Mouse (Mus musculus) myocyte (in vitro differentiated cells): Measurements from ENCODE around the gene E2f4. TPM values are rescaled to one million over a fixed set of nuclear protein-coding genes. Genes with fewer than 3 reads are reported as not detected.

Source experiments
- H3K27me3 ChIP-seq: one replicate; pipeline ENCODE4 v1.6.1; 2011; ENCODE audit not compliant: control insufficient read depth, insufficient read depth, insufficient read length
- H3K36me3 ChIP-seq: one replicate; pipeline ENCODE4 v1.6.1; 2011; ENCODE audit not compliant: control insufficient read depth, insufficient read depth
- H3K4me2 ChIP-seq: one replicate; pipeline ENCODE4 v1.6.1; 2011; ENCODE audit warnings: low read depth, control low read depth
- H3K4me3 ChIP-seq: one replicate; pipeline ENCODE4 v1.5.1; 2011; ENCODE audit warnings: mild to moderate bottlenecking, control low read depth, moderate library complexity
- H3K79me2 ChIP-seq: one replicate; pipeline ENCODE4 v1.6.1; 2011; ENCODE audit not compliant: control insufficient read depth, insufficient read depth
- H3ac ChIP-seq: one replicate; pipeline ENCODE4 v1.6.1; 2011; ENCODE audit not compliant: control insufficient read depth, insufficient read length
- CEBPB ChIP-seq: IDR thresholded peaks from 2 replicates; pipeline ENCODE4 v1.6.1; 2011; ENCODE audit warnings: mild to moderate bottlenecking, moderate library complexity; ENCODE audit not compliant: poor library complexity, insufficient read depth, severe bottlenecking
- E2F4 ChIP-seq: IDR thresholded peaks from one replicate; pipeline ENCODE4 v1.6.1; 2011; ENCODE audit warnings: mild to moderate bottlenecking, control low read depth, moderate library complexity; ENCODE audit not compliant: insufficient read depth
- MAX ChIP-seq: IDR thresholded peaks from one replicate; pipeline ENCODE4 v1.6.1; 2011; ENCODE audit warnings: low read depth, mild to moderate bottlenecking, control low read depth
- MYOD1 ChIP-seq, 3 experiments: IDR thresholded peaks; one replicate each; pipeline ENCODE4 v1.6.1; 2011; ENCODE audit warnings: control low read depth in 2 of 3, low read depth in 2 of 3, mild to moderate bottlenecking in 2 of 3, moderate library complexity in 1 of 3; ENCODE audit not compliant: insufficient read length in 2 of 3, control insufficient read depth in 1 of 3
- MYOG ChIP-seq, 3 experiments: IDR thresholded peaks; one replicate each; pipeline ENCODE4 v1.6.1; 2011; ENCODE audit warnings: control low read depth in 2 of 3, low read depth in 2 of 3, mild to moderate bottlenecking in 2 of 3; ENCODE audit not compliant: insufficient read length in 2 of 3, control insufficient read depth in 1 of 3, insufficient read depth in 1 of 3
- POLR2A ChIP-seq: IDR thresholded peaks from one replicate; pipeline ENCODE4 v1.6.1; 2011; ENCODE audit warnings: low read depth, mild to moderate bottlenecking, control low read depth, moderate library complexity; ENCODE audit not compliant: insufficient read length
- POLR2AphosphoS2 ChIP-seq: IDR thresholded peaks from one replicate; pipeline ENCODE4 v1.6.1; 2011; ENCODE audit warnings: low read depth, control low read depth; ENCODE audit not compliant: insufficient read length
- REST ChIP-seq: IDR thresholded peaks from one replicate; pipeline ENCODE4 v1.6.1; 2011; ENCODE audit warnings: mild to moderate bottlenecking, control low read depth, moderate library complexity; ENCODE audit not compliant: insufficient read depth, insufficient read length
- SRF ChIP-seq: IDR thresholded peaks from one replicate; pipeline ENCODE4 v1.6.1; 2011; ENCODE audit warnings: low read depth; ENCODE audit not compliant: control insufficient read depth, insufficient read length
- TCF12 ChIP-seq: IDR thresholded peaks from one replicate; pipeline ENCODE4 v1.6.1; 2011; ENCODE audit warnings: mild to moderate bottlenecking, control low read depth; ENCODE audit not compliant: poor library complexity, insufficient read depth, severe bottlenecking
- TCF3 ChIP-seq: IDR thresholded peaks from one replicate; pipeline ENCODE4 v1.6.1; 2011; ENCODE audit warnings: low read depth, control low read depth; ENCODE audit not compliant: insufficient read length
- USF1 ChIP-seq: IDR thresholded peaks from one replicate; pipeline ENCODE4 v1.6.1; 2011; ENCODE audit warnings: low read depth, mild to moderate bottlenecking, control low read depth, moderate library complexity
- polyA plus RNA-seq: library from polyadenylated mRNA; unstranded; fragments of >200 nt; fragmentation: generic; extraction: Trizol; gene quantifications from one replicate; pipeline ENCODE4 v1.2.1, GENCODE M21; 2012; ENCODE audit warnings: missing spikeins

The E2f4 gene
- polyA plus RNA-seq, 1 experiment = 59.7 TPM

DNA sequence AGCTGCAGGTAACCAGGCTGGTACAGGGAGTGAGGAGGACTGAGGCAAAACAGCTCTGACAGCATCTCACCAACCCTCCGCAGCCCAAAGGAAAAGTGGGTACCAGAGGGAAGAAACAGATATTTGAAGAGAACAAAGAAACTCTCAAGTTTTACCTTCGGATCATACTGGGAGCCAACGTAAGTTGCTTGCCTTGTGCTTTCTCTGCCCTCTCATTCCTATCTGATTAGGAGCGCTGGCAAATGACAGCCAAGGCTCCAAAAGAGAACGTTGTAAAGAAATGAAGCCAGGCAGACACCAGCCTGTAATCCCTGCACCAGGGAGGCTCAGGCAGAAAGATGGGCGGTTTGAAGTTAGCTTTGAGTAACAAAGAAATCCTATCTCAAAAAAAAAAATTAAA, 29.5 kb downstream of the E2f4 start:
- no peaks in the 10 kb centered on the region for H3K27me3 ChIP-seq
- H3K4me2 ChIP-seq = peak overlapping the region; percentile 82
- H3K79me2 ChIP-seq = peaks cover 37% of the 10 kb centered on the region
- H3ac ChIP-seq = peak overlapping the region; percentile 47
- TF ChIP-seq E2F4 (no peak), REST (no peak), TCF12 (no peak), POLR2A (no peak), USF1 (no peak), MYOG (IDR thresholded peaks at IDR 0.05; ENCODE audit: control insufficient read depth in 1 of 3, insufficient read depth in 1 of 3, insufficient read length in 2 of 3, low read depth in 2 of 3) (no peak), MYOD1 (IDR thresholded peaks at IDR 0.05; ENCODE audit: control insufficient read depth in 1 of 3, insufficient read length in 2 of 3, low read depth in 2 of 3) (no peak), SRF (no peak), CEBPB (no peak), POLR2AphosphoS2 (no peak), TCF3 (no peak), MAX (no peak)
- peaks cover 22% of the 10 kb centered on the region for H3K36me3 ChIP-seq
- H3K4me3 ChIP-seq = peak overlapping the region; percentile 79

DNA sequence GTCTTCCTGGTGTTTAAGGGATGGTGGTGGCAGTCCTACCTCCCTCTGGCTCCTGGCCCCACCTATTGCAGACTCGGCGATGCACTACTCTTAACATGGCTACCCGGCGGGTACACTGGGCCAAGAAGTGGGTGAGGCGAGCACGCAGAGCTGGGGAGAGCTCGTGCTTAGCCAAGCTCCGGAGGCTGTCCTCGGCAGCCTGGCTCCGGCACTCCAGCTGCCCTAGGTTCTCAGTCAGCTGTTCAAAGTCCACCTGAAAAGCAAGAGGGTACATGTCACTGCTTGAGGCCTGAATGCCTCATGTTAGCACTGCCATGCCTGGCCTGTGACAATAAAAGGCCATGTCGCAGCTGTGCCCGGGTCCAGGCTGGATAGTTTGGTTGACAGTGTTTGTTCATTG, 32.9 kb downstream of the E2f4 start:
- no peak for TF ChIP-seq REST
- no peak for TF ChIP-seq MYOG (IDR thresholded peaks at IDR 0.05; ENCODE audit: control insufficient read depth in 1 of 3, insufficient read depth in 1 of 3, insufficient read length in 2 of 3, low read depth in 2 of 3)
- no peak for TF ChIP-seq TCF3
- no peak for TF ChIP-seq POLR2A
- TF ChIP-seq MAX = no peak
- no peak for TF ChIP-seq E2F4
- no peak for TF ChIP-seq MYOD1 (IDR thresholded peaks at IDR 0.05; ENCODE audit: control insufficient read depth in 1 of 3, insufficient read length in 2 of 3, low read depth in 2 of 3)
- TF ChIP-seq TCF12 = no peak
- no peak for TF ChIP-seq SRF
- no peak for TF ChIP-seq CEBPB
- no peak for TF ChIP-seq POLR2AphosphoS2
- TF ChIP-seq USF1 = no peak
- Histone ChIP-seq H3K79me2 (peaks cover 25% of the 10 kb centered on the region), H3K4me2 (no peak overlapping the region), H3ac (no peak overlapping the region), H3K4me3 (no peak overlapping the region), H3K27me3 (no peaks in the 10 kb centered on the region), H3K36me3 (peaks cover 31% of the 10 kb centered on the region)

DNA sequence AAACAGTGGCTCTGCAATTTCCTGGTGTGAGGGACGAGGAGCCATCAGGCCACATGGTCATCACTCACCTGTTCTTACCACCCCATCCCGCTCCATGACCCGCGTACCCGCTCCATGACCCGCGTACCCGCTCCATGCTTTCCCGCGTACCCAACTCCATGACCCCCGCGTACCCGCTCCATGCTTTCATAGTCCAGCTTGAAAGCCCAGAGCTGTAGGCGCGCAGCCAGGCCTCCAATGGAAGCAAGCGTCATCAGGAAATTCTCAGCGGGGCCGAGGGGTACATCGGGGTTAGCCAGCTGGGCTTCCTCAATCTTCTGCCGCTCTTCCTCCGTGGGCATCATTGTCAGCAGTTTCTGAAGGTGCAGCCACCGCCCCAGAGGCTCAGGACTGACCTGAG, 34.0 kb downstream of the E2f4 start:
- Histone ChIP-seq H3K79me2 (peaks cover 18% of the 10 kb centered on the region), H3K4me3 (no peak overlapping the region), H3K36me3 (peaks cover 41% of the 10 kb centered on the region), H3K27me3 (no peaks in the 10 kb centered on the region), H3K4me2 (no peak overlapping the region), H3ac (no peak overlapping the region)
- TF ChIP-seq MYOG (IDR thresholded peaks at IDR 0.05; ENCODE audit: control insufficient read depth in 1 of 3, insufficient read depth in 1 of 3, insufficient read length in 2 of 3, low read depth in 2 of 3) (no peak), POLR2A (peak; percentile 37)

DNA sequence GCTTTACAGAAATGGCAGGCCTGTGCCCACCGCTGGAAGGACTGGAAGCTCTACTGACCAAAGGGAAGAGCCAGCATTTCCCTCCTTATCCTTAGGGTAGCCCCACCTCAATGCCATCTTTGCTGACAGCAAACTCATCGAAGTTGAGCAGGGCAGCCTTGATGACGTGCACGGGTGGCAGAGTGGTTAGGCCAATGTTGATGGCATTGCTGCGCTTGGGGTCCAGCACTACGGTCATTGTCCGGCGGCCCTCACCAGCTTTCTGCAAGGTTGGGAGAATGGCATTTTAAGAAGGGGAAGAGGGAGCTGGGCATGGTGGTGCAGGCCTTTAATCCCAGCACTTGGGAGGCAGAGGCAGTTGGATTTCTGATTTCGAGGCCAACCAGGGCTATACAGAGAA, 34.5 kb downstream of the E2f4 start:
- peaks cover 46% of the 10 kb centered on the region for H3K36me3 ChIP-seq
- no peak overlapping the region for H3ac ChIP-seq
- no peak for TF ChIP-seq USF1
- peak; percentile 62 for TF ChIP-seq POLR2AphosphoS2
- no peak overlapping the region for H3K4me2 ChIP-seq
- H3K79me2 ChIP-seq = peaks cover 14% of the 10 kb centered on the region
- no peaks in the 10 kb centered on the region for H3K27me3 ChIP-seq
- H3K4me3 ChIP-seq = no peak overlapping the region

DNA sequence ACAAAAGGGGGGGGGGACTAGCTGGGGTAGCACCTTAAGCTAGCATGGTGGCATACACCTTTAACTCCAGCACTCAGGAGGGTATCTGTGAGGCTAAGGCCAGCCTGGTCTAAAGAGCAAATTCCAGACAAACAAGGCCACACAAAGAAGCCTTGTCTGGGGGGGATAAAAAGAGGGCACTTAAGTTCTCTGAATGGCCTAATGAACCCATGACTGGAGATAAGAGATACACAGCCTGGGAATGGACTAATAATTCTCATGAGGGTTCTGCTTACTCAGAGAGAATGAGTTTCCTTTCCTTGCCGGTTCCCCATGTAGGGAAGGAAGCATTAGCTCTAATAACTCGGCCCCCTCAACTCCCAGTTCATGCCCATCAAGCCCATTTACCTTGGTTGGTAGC, 35.1 kb downstream of the E2f4 start:
- H3ac ChIP-seq = no peak overlapping the region
- TF ChIP-seq SRF = no peak
- TF ChIP-seq MYOD1 (IDR thresholded peaks at IDR 0.05; ENCODE audit: control insufficient read depth in 1 of 3, insufficient read length in 2 of 3, low read depth in 2 of 3) = no peak
- no peak for TF ChIP-seq CEBPB
- H3K4me3 ChIP-seq = no peak overlapping the region
- peaks cover 52% of the 10 kb centered on the region for H3K36me3 ChIP-seq
- no peak overlapping the region for H3K4me2 ChIP-seq
- peaks cover 8% of the 10 kb centered on the region for H3K79me2 ChIP-seq
- H3K27me3 ChIP-seq = no peaks in the 10 kb centered on the region
